Mouse (Mus musculus) liver, adult 2 months (tissue): ENCODE measurements at regions not wholly inside any gene's neighbourhood (a gene's known extent, or its start where the extent isn't known, plus 50 kb on each side); places are given as distances from the start of the nearest gene placed in this dataset.

Experiments used
- CTCF ChIP-seq: fragments of 200-500 bp; IDR thresholded peaks from 2 replicates; pipeline ENCODE4 v1.5.1; 2011; ENCODE audit warnings: low read depth, low read length, control low read depth
- POLR2A ChIP-seq: fragments of 200-500 bp; IDR thresholded peaks from 2 replicates; pipeline ENCODE4 v1.6.1; 2011; ENCODE audit warnings: low read length, control low read depth; ENCODE audit not compliant: insufficient read depth; ENCODE audit errors: extremely low read depth

DNA sequence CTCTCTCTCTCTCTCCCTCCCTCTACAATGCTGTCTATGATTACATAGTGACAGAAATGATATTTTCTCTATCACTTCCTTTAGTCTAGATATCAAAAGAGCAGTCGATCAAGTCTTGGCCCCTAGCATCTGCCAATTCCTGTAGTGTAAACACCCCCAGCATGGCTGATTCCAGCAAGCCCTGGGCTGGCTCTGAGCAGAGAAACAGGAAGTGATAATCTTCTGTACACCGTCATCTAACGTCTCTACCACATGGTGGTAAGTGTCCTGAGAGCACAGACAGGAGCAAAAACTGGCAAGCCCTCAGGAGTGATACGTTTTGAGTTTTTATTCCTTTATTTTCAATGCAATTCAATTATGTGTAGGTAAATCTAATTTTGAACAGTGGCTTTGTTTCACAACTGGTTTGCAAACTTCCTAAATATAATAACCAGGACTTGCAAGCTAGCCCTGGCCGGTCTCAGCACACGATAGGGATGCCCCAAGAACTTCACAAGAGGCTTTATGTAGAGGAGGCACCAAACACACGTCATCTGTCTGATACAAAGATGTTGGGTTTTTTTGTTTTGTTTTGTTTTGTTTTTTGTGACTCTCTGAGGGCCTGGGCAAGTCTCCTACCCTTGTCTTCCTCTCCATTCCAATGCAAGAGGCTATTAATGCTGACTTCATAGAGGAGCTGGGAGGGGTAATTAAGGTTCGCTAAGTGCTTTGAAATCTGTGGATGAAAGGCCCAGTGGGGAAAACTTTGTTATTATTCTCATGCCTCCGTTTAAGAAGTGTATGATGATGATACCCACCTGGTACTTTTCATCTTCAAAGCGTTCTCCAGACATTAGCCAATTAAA, 95.7 kb downstream of the E030025P04Rik start:
- TF ChIP-seq POLR2A (no peak), CTCF (no peak)
